Mouse (Mus musculus) forebrain, embryonic 15.5 days (tissue): ENCODE data around the gene Usp21. TPM values are rescaled to one million over a fixed set of nuclear protein-coding genes. Genes with fewer than 3 reads are reported as not detected.
"Not testable (repeated sequence)": the region's sequence is repeated elsewhere in the genome, so short reads cannot be mapped to it uniquely, and the experiment has no call there.

Experiments
- ATAC-seq: fragments of 200-750 bp; cut with Nextera tagmentation; replicated peaks from 2 replicates; pipeline ENCODE4 v1.8.0; 2017; ENCODE audit warnings: mild to moderate bottlenecking, moderate TSS enrichment, moderate library complexity
- H3K27ac ChIP-seq: fragments of 300-500 bp; sonication (generic); replicated peaks from 2 replicates; pipeline ENCODE4 v1.5.1; 2015; ENCODE audit warnings: mild to moderate bottlenecking, inconsistent platforms
- H3K27me3 ChIP-seq: fragments of 300-500 bp; sonication (generic); 2 replicates; pipeline ENCODE4 v1.6.1; 2015; ENCODE audit warnings: inconsistent platforms
- H3K36me3 ChIP-seq: fragments of 300-500 bp; sonication (generic); 2 replicates; pipeline ENCODE4 v1.6.1; 2015; ENCODE audit warnings: mild to moderate bottlenecking, inconsistent platforms
- H3K4me1 ChIP-seq: fragments of 300-500 bp; sonication (generic); 2 replicates; pipeline ENCODE4 v1.6.1; 2015; ENCODE audit warnings: inconsistent platforms
- H3K4me2 ChIP-seq: fragments of 300-500 bp; sonication (generic); replicated peaks from 2 replicates; pipeline ENCODE4 v1.6.1; 2015; ENCODE audit warnings: mild to moderate bottlenecking, inconsistent platforms
- H3K4me3 ChIP-seq: fragments of 300-500 bp; sonication (generic); 2 replicates; pipeline ENCODE4 v1.5.1; 2015; ENCODE audit warnings: mild to moderate bottlenecking, inconsistent platforms
- H3K9ac ChIP-seq: fragments of 300-500 bp; sonication (generic); replicated peaks from 2 replicates; pipeline ENCODE4 v1.6.1; 2015; ENCODE audit warnings: mild to moderate bottlenecking, inconsistent platforms
- H3K9me3 ChIP-seq: fragments of 300-500 bp; sonication (generic); 2 replicates; pipeline ENCODE4 v1.6.1; 2016; ENCODE audit warnings: inconsistent platforms
- WGBS: fragments of 180-500 bp; shearing (Covaris S2); methylation state at CpG from one replicate; pipeline ENCODE4 v1.1.7; 2015; ENCODE audit warnings: mixed read lengths; 5-methylcytosine and 5-hydroxymethylcytosine counted together
- polyA plus RNA-seq: library from polyadenylated mRNA; unstranded; fragments of >200 nt; fragmentation: Nextera tagmentation; extraction: Ambion mirVana; gene quantifications from 2 replicates; pipeline ENCODE4 v1.2.1, GENCODE M21; 2015

Usp21 gene
- polyA plus RNA-seq, 1 experiment from 2014 or later: 132 TPM

DNA sequence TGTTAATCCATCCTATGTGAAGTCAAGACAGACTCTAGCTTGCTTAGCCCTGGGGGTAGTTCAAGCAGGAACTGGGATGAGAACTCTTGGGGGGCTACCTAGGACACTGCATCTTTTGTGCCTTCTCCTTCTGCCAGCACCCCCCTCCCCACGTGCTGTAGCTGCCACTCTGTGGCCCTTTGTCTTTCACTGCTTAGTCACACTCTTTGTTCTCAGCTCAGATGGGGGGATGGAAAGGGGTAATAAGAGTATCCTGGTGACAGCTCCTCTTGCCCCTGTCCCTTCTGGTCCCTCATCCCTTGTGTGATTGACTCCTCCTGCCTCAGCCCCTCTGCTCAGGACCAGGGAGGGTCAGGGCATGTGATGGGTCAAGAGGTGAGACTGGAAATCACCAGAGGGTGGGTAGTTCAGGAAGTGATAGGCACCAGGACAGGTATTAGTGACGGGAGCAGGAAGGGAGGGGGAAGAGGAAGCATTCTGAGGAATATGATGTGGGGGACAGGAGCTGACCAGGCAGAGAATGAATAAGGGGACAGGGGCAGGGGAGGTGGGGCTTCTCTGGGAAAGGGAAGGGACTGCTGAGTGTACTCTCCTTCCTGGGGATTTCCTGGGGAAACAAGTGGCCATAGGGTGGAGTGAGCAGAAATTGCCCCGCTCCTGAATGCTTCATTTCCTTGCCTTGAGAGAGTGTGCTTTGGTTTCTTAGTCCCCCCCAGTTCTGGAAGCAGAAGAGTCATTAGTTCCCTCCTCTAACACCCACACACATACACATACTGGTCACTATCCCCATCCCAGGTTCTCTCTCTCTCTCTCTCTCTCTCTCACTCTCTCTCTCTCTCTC is 39.2 kb downstream of the Usp21 start:
- Histone ChIP-seq H3K27ac (peak overlapping the region; percentile 86; the same call in 1 of the 2 replicates), H3K9ac (no peak overlapping the region), H3K4me3 (no peak overlapping the region), H3K36me3 (peaks cover 7% of the 10 kb centered on the region), H3K27me3 (no peaks in the 10 kb centered on the region), H3K4me2 (no peak overlapping the region), H3K9me3 (no peaks in the 10 kb centered on the region), H3K4me1 (peaks cover 61% of the 10 kb centered on the region)
- ATAC-seq: no peak
- 40% methylated on average over 3 of the region's 3 CpGs for WGBS

DNA sequence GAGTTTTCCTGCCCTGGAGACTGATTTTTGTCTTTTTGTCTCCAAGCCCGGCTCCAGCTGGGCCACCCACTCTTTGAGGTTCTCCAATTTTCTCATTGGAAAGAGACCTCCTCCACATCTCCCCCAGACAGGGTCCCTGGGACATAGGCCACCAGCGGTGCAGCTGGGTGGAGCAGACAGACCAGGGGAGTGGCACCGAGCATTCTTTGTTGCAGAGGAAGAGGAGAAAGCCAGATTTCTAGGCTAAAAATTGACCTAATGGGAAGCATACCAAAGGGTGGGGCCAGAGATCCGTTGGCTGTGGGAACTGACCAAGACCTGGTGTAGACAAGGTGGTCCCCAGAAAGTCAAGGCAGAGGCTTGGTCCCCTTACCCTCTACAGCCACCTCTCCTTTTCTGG is 39.9 kb downstream of the Usp21 start:
- Histone ChIP-seq H3K36me3 (peaks cover 12% of the 10 kb centered on the region), H3K4me2 (peak overlapping the region; percentile 72), H3K9ac (no peak overlapping the region), H3K27me3 (no peaks in the 10 kb centered on the region), H3K9me3 (no peaks in the 10 kb centered on the region), H3K27ac (peak overlapping the region; percentile 86), H3K4me1 (peaks cover 61% of the 10 kb centered on the region), H3K4me3 (peak overlapping the region; percentile 88)
- ATAC-seq: no peak
- 24% methylated on average over 4 of the region's 4 CpGs for WGBS

DNA sequence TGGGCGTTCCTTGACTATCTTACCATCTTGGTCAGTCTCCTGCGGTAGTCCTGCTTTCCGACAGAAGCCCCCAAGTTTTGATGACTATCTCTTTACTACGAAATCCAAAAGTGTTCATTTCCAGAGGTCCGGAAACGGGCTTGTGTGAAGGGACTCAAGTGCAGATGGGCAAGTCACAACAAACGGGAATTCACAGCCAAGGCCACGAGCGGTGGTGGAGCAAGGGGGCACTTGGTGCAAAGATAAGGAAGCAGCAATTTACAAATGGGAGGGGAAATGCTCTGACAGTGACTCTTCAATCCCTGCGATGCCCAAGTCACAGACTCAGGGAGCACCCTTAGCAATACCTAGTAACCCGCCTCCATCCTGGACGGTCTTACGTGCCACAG is 40.3 kb downstream of the Usp21 start:
- H3K9ac ChIP-seq: peak overlapping the region; percentile 35
- H3K36me3 ChIP-seq: peaks cover 17% of the 10 kb centered on the region
- peak overlapping the region; percentile 88 for H3K4me3 ChIP-seq
- peak; percentile 11; the same call in 1 of the 2 replicates for ATAC-seq
- 18% methylated on average over 13 of the region's 13 CpGs for WGBS
- peak overlapping the region; percentile 72 for H3K4me2 ChIP-seq
- no peaks in the 10 kb centered on the region for H3K9me3 ChIP-seq
- H3K4me1 ChIP-seq: peaks cover 56% of the 10 kb centered on the region
- H3K27me3 ChIP-seq: no peaks in the 10 kb centered on the region
- peak overlapping the region; percentile 86 for H3K27ac ChIP-seq

DNA sequence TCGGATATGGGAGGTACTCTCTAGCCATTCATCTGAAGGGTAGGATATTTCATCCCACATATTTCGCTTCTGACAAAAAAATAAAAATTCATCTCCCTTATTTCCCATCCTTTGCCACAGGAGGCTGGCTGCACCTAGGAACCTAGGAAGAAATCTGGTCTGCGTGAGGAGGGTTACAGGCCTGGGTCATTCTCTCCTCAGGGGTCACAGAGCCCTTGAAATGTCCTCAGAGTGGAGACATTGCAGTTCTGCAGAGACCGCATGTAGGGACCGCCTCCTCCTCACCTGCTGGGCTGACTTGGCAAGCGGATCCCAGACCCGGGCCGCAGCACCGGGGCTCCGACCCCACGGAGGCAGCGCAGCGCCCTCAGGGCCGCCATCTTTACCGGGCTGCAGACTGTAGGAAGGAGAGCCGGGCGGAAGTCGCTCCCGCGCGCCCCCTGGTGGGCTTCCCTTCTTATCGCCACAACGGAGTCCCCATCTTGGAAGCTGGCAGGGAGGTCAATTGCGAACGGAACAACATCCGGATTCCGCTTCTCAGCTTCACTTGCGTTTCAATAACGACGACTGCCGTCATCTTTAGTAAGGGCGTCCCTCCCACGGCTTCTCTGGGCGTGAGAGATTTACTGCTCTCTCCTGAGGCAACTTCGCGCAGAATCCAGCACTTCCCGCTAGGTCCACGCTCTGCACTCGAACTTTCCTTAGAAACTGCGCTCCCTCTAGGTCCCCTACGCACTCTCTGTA is 40.9 kb downstream of the Usp21 start:
- Histone ChIP-seq H3K4me1 (peaks cover 51% of the 10 kb centered on the region), H3K27me3 (no peaks in the 10 kb centered on the region), H3K36me3 (peaks cover 22% of the 10 kb centered on the region), H3K4me2 (peak overlapping the region; percentile 72), H3K27ac (peak overlapping the region; percentile 86), H3K9me3 (no peaks in the 10 kb centered on the region), H3K4me3 (peak overlapping the region; percentile 88), H3K9ac (peak overlapping the region; percentile 95)
- under 1% methylated on average over 41 of the region's 41 CpGs for WGBS
- ATAC-seq: peak; percentile 93

DNA sequence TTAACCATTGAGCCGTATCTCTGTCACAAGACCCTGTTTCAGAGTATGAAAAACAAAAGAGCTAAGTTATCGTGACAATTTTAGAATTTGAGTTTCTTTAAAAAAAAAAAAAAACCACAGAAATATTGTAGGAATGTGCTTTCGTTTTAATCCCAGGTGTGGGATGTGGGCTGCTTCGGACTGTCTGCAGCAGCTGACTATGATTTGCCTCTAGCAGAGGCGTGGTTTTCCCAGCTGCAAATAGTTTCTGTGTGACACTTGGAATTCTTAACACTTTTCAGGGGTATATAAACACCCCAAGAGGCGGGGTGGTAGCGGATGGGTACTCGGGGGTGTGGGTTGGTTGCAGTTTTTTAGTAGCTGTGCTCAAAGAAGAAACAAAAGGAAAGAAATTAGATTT is 42.4 kb downstream of the Usp21 start:
- Histone ChIP-seq H3K36me3 (peaks cover 36% of the 10 kb centered on the region), H3K4me2 (no peak overlapping the region), H3K9me3 (no peaks in the 10 kb centered on the region), H3K4me1 (peaks cover 35% of the 10 kb centered on the region), H3K27ac (no peak overlapping the region), H3K9ac (no peak overlapping the region), H3K4me3 (no peak overlapping the region), H3K27me3 (no peaks in the 10 kb centered on the region)
- ATAC-seq: no peak
- 92% methylated on average over 8 of the region's 8 CpGs for WGBS

DNA sequence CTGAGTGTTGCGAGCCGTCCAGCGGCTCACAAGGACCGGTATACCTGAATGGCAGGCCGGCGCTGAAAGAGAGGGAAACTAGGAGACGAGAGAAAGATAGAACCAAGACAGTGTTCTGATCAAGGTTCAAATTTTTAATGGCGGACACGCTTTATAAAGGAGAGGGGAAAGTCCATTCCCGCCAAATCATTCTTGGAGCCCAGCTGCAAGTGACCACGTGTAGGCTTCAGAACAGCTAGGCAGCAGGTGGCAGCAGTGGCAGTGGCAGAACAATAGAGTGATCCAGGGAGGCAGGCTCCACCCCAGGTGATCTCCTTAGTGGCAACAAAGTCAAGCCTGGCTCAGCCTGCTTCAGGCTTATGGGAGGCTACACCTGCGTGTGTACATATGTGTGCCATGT is 45.8 kb downstream of the Usp21 start:
- ATAC-seq, H3K9me3 ChIP-seq, H3K27me3 ChIP-seq, H3K4me3 ChIP-seq, H3K9ac ChIP-seq, H3K27ac ChIP-seq, H3K4me2 ChIP-seq: not testable (repeated sequence)
- peaks cover 10% of the 10 kb centered on the region for H3K4me1 ChIP-seq
- peaks cover 69% of the 10 kb centered on the region for H3K36me3 ChIP-seq
- 79% methylated on average over 12 of the region's 12 CpGs for WGBS

DNA sequence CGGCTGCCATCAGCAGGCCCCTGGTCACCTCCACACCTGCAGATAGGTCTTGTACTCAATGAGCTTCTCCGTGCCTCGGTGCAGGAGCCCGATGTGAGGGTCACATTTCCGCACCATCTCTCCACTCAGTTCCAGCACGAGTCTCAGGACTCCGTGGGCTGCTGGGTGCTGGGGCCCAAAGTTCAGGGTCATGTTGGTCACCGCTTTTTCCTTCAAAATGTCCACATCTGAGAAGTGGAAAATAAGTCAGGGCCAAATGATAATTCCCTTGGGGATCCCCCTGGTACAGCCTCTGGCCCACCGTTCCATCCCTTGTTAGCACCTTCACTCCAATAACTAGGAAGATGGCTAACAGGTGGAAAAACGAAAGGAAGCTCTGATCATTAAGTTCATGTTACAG is 46.9 kb downstream of the Usp21 start:
- Histone ChIP-seq H3K27me3 (no peaks in the 10 kb centered on the region), H3K4me2 (no peak overlapping the region), H3K9ac (no peak overlapping the region), H3K27ac (no peak overlapping the region), H3K4me1 (peaks cover 4% of the 10 kb centered on the region), H3K4me3 (no peak overlapping the region), H3K36me3 (peaks cover 78% of the 10 kb centered on the region), H3K9me3 (no peaks in the 10 kb centered on the region)
- 94% methylated on average over 10 of the region's 10 CpGs for WGBS
- ATAC-seq: no peak

DNA sequence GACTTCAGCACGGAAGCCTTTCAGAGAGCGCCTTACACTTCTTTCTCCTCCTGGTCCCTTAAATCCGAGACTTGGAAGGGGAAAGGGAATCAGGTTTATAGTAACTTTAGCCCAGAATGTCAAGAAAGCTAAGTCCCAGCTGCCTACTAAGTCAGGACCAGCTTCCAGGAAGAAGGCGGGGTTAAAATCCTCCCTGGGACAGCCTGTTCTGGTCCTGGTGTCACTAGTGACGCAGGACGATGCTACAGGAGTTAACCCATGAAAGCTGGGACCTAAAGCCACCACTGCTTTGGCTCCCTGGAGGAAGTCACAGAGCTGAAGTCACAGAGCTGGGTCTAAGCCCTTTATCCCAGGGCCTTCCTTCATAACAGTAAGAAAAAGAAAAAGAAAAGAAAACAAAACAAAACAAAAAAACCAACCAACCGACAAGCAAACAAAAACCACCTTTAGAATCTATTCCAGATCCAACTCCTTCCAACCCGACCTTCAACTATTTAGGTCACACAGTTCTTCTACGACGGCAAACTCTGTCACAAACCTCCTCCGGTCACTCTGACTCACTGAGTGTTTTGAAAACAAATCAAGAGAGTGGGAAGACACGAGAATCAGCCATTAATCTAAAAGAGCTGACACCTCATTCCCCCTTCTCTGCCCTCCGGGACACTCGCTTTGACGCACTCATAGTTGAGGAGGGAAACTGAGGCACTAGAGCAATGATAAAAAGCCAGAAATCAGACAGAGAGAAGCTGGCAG is 47.6 kb downstream of the Usp21 start:
- peaks cover 84% of the 10 kb centered on the region for H3K36me3 ChIP-seq
- ATAC-seq: no peak
- 83% methylated on average over 15 of the region's 15 CpGs for WGBS

DNA sequence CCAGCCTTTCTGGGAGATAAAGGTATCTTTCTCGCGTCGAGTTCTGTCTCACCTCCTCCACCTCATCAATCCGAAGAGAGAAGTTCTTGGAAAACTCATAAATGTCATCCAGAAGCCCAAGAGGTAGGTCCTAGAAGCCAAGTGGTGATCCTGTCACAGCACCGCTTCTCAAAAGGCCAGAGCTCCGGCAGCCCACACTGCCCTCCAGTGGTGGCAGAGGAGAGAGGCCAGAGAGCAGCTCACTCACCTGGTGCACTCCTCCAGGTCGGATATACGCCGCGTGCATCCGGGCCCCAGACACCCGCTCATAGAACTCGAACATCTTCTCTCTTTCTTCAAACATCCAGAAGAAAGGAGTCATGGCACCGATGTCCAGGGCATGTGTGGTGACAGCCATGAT is 49.3 kb downstream of the Usp21 start:
- no peak overlapping the region for H3K4me2 ChIP-seq
- H3K27me3 ChIP-seq: no peaks in the 10 kb centered on the region
- H3K36me3 ChIP-seq: peaks cover 92% of the 10 kb centered on the region
- ATAC-seq: no peak
- no peak overlapping the region for H3K27ac ChIP-seq
- H3K9me3 ChIP-seq: no peaks in the 10 kb centered on the region
- no peak overlapping the region for H3K4me3 ChIP-seq
- 61% methylated on average over 14 of the region's 14 CpGs for WGBS
- no peaks in the 10 kb centered on the region for H3K4me1 ChIP-seq
- H3K9ac ChIP-seq: no peak overlapping the region

More for the DNA sequence above, 47.6 kb downstream of the Usp21 start:
- H3K9me3 ChIP-seq: no peaks in the 10 kb centered on the region
- no peaks in the 10 kb centered on the region for H3K4me1 ChIP-seq
- no peak overlapping the region for H3K9ac ChIP-seq
- no peaks in the 10 kb centered on the region for H3K27me3 ChIP-seq
- H3K4me2 ChIP-seq: no peak overlapping the region
- H3K27ac ChIP-seq: no peak overlapping the region
- no peak overlapping the region for H3K4me3 ChIP-seq

DNA sequence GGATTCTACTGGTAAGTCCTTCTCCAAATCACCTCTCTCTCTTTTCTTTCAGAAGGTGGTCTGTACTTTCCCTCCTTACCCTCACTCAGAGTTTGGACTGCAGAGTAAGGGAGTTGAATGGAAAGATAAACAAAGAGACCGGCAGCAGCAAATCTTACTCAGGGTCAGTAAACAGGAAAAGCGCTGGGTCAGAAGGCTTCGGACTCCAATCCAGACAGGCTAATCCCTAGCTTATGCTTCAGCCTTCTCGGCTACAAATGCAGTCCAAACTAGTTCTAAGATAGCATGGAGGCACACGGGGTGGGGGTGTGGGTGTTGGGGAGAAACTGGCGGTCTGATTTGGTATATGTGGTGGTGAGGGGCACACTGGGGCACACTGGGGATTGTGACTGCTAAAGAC is 50.4 kb downstream of the Usp21 start:
- H3K27me3 ChIP-seq: no peaks in the 10 kb centered on the region

DNA sequence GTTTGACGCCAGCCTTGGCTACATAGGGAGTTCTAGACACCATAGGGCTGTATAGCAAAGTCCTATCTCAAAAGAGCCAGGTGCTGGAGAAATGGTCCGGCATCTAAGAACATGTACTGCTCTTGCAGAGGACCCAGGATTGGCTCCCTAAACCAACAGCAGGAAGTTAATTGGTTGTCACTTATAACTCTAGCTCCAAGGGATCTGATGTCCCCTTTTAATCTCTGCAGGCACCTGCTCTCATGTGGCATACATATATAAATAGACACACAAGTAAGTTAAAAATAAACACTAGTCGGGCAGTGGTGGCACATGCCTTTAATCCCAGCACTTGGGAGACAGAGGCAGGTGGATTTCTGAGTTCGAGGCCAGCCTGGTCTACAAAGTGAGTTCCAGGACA is 52.0 kb downstream of the Usp21 start:
- Histone ChIP-seq H3K36me3 (peaks cover 66% of the 10 kb centered on the region), H3K4me2 (no peak overlapping the region)

More for the DNA sequence above, 50.4 kb downstream of the Usp21 start:
- Histone ChIP-seq H3K9ac (no peak overlapping the region), H3K27ac (no peak overlapping the region), H3K4me2 (no peak overlapping the region), H3K9me3 (no peaks in the 10 kb centered on the region), H3K4me1 (no peaks in the 10 kb centered on the region), H3K36me3 (peaks cover 81% of the 10 kb centered on the region), H3K4me3 (no peak overlapping the region)
- no peak for ATAC-seq
- 83% methylated on average over 6 of the region's 6 CpGs for WGBS

DNA sequence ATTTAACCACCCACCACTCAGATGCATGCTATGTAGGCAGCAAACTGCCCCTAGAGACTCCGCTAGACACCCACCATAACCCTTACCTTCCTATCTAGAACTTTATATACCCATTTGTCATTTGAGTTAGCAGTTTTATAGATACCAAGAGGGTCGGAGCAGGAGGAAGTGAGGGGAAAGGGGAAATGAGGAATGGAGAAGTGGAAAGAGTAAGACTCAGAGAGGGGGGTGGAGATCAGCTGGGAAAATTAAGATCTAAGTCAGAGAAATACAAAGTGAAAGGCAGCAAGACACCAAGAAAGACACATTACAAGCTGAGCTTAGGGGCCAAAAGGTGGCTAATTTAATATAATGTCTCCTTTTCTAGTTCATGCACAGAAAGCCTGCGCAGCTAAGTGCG is 53.3 kb downstream of the Usp21 start:
- no peak for ATAC-seq
- 96% methylated on average over 4 of the region's 4 CpGs for WGBS
- no peaks in the 10 kb centered on the region for H3K27me3 ChIP-seq
- no peak overlapping the region for H3K4me2 ChIP-seq
- no peak overlapping the region for H3K9ac ChIP-seq
- no peaks in the 10 kb centered on the region for H3K9me3 ChIP-seq
- peaks cover 54% of the 10 kb centered on the region for H3K36me3 ChIP-seq
- H3K27ac ChIP-seq: no peak overlapping the region
- H3K4me3 ChIP-seq: no peak overlapping the region
- H3K4me1 ChIP-seq: no peaks in the 10 kb centered on the region

More for the DNA sequence above, 52.0 kb downstream of the Usp21 start:
- WGBS: 81% methylated on average over 4 of the region's 4 CpGs
- H3K9me3 ChIP-seq: no peaks in the 10 kb centered on the region
- no peaks in the 10 kb centered on the region for H3K27me3 ChIP-seq
- no peaks in the 10 kb centered on the region for H3K4me1 ChIP-seq
- H3K9ac ChIP-seq: no peak overlapping the region
- no peak for ATAC-seq
- H3K4me3 ChIP-seq: no peak overlapping the region
- no peak overlapping the region for H3K27ac ChIP-seq
